Mouse (Mus musculus): ENCODE measurements around the gene Rad23b. TPM values are rescaled to one million over a fixed set of nuclear protein-coding genes. Genes with fewer than 3 reads are reported as not detected.

Gene Rad23b
- total RNA-seq (2023) = 116 TPM

GRCm38 (mm10) chr4:55349452-55350218 lies at the start of gene Rad23b:
Gene Rad23b, plus strand, starts transcription at chr4:55350043.

Other genes with a start within 250 kb of the Rad23b start
- gene Klf4, start 182.4 kb downstream of the Rad23b start, total RNA-seq (2023) = 147 TPM